Mouse (Mus musculus): Measurements from ENCODE around the gene Sgsm1.
"Not testable (repeated sequence)": the region's sequence is repeated elsewhere in the genome, so short reads cannot be mapped to it uniquely, and the experiment has no call there.

The Sgsm1 gene

DNA sequence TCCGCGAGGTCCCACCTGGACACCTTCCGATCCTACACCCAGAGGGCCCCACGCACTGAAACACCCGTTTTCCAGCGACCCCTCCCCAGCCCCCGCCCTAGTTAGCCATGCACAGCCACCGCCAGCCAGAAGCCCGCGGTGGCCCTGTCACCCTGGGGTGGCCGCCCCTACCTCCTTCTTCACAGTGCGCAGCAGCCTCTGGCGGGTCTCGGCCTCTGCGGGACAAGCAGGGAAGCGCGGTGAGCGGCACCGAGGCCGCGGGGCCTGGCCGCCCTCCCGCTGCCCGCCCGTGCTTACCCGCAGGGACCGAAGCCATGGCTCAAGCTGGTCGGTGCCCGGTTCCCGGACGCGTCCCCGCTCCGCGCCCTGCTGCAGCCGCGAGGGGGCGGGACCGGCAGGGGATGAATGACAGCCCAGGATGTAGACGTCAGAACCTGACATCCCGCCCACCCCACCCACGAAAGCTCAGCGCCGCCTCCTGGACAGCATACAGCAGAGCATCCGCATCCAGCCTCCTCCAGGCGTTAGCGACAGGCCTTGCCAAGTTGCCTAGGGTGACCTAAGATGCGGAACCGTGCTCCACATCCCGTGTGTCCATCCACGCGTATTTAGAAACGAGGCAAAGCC lies at the start of gene Sgsm1:
Sgsm1 (minus strand) TSS at position 410 of the 627 bp plus-strand sequence.
- CTCF ChIA-PET = no interaction called here

DNA sequence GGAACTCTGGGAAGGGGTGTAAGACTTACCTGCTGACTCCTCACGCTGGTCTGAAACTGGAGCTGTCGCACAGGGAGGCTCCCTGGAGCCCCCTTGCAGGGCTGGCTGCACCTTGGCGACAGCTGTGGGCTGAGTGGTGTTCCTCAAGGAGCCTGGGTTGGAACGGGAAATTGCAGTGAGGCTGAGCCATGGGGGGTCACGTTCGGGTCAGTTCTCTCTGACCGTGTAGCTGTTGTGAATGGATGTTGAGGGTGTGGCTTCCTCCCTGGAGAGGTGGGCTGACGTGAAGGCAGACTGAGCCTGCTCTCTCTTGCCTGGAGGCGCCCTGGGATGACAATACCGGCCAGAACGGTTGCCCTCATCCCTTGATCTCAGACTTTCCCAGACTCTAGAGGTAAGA lies 48.2 kb upstream of the Sgsm1 start:
- CTCF ChIA-PET = no interaction called here

DNA sequence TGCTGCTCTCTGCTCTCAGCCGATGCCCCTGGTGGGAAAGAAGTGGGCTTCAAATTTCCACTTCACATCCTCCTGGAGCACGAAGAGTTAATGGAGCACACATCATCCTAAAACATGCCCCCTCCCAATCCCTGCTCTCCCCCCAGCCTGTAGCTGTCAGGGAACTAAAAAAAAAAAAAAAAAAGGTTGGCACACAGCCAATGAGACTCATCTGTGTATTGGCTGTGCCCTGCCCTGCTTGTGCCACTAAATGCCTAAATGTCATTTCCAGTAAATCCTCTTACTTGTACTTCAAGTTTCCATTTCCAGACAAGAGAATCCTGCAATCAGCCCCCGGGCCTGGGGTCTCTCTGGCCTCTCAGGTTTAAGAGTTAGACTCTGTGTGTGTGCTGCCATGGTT lies 47.1 kb upstream of the Sgsm1 start:
- CTCF ChIA-PET = interaction anchor here (0.6 kb wide), 2 partner anchors 13 to 899 kb away, joined by 3 read pairs; no protein-coding TSS in a partner anchor

- CTCF ChIA-PET = interaction anchor here (0.6 kb wide), 1 partner anchor 13 kb away, joined by 3 read pairs; no protein-coding TSS in a partner anchor
Measured at GRCm38 (mm10) chr5:113357186-113357585, 46.6 kb upstream of the Sgsm1 start, which contains the start of gene Aym1. Gene Aym1 (plus strand): TSS chr5:113357294.

DNA sequence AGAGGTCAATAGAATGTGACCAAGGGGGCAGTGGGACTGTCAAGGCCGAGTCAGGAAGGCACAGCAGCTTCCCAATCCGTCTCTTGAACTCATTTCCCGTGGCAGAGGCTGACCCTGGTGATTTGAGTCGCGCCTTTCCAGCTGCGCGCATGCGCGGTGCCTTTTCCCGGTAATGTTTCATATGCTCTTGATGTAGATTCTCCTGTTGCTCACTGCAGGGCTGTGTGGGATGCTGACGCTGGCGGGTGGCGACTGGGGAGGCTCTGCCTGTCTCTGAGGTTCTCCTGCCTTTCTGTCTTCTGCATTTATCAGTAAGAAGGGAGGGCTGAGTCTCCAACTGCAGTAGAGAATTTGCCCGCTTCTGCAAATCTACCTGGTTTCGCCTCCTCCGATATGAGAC lies 43.7 kb upstream of the Sgsm1 start:
- CTCF ChIA-PET = no interaction called here

- CTCF ChIA-PET = no interaction called here
Measured at GRCm38 (mm10) chr5:113352636-113353035, 42.0 kb upstream of the Sgsm1 start.

GRCm38 (mm10) chr5:113351768-113352167 lies 41.2 kb upstream of the Sgsm1 start:
- CTCF ChIA-PET = no interaction called here

GRCm38 (mm10) chr5:113349810-113350209 lies 39.2 kb upstream of the Sgsm1 start:
- CTCF ChIA-PET = no interaction called here

DNA sequence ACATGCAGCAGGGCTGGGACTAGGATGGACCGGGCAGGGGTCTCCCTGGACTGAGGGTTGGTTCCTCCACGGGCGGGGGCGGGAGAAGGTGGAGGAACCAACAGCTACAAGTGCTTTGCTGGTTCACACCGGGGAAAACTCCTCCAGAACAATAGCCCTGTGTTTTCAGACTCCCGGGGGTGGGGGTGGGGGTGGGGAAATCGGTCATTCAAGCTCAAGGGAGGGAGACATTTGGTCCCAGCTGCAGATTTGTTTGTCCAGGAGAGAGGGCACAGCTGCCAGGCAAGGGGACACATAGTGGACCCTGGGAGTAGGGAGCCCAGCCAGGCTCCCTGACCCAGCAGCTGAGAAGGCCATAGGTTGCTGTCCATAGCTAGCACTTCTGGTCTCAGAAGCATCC lies 38.6 kb upstream of the Sgsm1 start:
- CTCF ChIA-PET = no interaction called here

DNA sequence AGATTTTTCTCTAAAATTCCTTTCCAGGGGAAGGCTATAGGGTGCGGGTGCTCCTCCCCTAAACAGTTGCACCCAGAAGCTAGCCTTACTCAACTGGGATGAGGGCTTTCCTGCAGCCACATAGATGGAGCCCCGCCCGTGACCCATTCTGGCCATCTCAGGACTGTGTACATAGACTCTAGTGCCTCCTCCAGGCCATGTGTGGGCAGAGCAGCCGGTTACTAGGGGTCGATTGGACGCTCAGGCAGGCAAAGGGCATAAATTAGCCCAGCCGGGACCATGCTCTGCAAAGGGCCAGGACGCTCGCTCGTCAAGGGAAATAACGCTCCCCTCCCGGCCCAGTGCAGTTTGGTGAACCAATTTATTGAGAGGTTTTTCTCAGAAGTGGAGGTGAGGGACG lies 38.0 kb upstream of the Sgsm1 start:
- CTCF ChIA-PET = no interaction called here

DNA sequence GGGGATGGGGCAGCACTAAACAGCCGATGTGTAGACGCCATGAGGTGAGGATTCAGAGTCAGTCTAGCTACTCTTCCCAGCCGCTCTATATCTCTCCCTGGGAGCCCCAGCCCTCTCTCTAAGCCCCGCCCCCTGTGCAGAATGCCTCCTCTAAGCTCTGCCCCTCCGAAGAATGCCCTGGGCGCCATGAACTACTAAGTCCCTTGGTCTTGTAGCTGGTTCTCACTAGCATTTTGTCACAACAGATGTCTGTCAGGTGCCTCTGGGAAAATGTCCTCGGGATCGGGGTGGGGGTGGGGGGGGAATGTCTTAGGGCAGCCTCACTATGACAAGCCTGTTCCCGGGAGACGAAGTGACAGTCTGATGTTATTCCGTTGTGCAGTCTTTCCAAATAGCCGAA lies 37.0 kb upstream of the Sgsm1 start:
- CTCF ChIA-PET = no interaction called here

- CTCF ChIA-PET = not testable (repeated sequence)
Measured at GRCm38 (mm10) chr5:113346651-113347050, 36.1 kb upstream of the Sgsm1 start.

DNA sequence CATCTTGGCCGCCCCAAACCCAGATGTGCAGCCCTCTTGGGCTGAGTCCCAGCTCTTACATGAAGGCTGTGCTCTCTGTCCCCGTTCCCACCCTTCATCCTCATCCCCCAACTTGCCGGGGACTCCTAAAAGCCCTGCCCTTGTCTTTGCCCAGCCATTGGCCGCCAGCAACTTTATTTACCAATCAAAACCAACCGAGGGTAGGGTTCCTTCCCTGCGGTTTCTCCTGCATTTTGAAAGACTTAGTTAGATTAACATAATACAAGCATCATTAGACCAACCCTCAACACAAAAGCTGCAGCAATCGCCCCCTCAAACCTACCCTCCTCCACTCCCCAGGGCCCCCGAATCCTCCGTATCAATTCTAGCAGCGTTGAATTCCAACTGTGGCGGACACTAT lies 35.2 kb upstream of the Sgsm1 start:
- CTCF ChIA-PET = interaction anchor here (0.6 kb wide), 1 partner anchor 1940 kb away, joined by 3 read pairs; no protein-coding TSS in a partner anchor

- CTCF ChIA-PET = no interaction called here
Measured at GRCm38 (mm10) chr5:113344635-113345386, 34.2 kb upstream of the Sgsm1 start.

DNA sequence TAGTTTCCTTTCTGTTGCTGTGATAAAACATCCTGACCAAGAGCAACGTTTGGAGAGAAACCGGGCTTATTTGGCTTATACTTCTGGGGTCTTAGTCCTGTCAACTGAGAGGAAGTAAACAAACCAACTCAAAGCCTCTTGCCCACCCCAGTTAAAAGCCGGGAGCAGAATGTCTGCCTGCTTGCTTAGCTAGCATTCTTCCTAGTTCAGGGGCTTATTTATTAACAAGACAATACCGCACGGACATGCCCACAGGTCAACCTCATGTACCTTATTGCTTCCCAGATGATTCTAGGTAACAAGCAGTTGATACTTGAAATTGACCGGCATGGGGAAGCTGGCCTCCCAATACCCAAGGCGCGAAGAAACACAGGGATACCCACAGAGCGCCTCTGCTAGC lies 25.7 kb upstream of the Sgsm1 start:
- CTCF ChIA-PET = no interaction called here

DNA sequence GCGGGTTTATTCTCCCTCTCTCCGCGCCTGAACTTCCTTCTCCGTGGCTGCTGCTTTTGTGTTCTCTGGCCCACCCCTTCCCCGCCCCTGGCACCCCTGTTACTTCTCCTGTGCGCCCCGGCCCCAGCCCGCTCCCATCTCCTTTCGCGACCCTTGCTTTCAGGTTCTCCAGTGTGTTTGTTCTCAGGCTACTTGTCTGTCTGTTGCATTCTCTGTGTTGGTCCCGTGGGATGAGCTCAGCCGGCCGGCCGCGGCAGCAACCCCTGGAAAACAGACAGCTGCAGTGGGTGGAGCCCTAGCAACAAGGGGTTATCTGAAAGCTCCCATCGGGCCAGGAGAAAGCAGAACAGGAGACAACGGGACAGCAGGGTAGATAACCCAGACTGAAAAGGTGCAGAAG lies 25.1 kb upstream of the Sgsm1 start:
- CTCF ChIA-PET = no interaction called here

DNA sequence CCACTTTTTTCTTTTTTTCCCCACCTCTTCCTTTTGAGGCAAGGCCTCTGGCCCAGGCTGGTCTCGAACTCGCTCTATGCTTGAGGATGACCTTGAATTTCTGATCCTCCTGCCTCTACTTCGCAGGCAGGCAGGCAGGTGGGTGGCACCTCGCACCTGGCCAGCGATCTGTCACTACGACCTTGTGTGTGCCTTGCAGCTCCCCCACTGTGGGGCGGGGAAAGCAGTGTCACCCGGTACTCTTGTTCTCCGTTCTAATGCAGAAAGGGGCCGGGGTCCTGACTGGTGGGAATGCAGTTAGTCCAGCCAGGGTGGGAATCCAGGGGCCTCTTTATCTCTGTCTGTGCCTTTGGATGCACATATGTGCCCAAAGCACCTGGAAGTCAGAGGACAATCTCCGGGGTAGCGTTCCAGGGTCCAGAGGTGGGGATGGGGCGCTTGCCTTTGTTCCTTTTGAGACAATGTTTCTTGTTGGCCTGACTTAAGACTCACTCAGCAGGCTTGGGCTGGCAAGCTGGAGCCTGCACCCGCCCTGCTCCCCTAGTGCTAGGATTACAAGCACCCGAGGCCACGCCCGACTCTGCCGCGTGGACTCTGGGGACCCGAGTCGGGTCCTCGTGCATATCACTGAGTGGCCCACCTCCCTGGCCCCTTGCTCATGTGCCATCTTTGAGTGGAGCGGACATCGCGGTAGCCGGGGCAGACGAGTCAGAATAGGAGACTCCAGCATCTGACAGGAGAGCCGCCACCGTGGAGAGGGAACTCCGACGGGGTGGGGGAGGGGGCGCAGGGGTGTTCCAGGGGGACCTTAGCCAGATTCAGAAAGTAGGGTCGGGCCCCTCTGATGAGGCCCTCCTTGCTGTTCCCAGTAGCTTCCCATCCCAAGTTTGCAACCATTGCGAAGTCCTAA lies 24.3 kb upstream of the Sgsm1 start:
- CTCF ChIA-PET = no interaction called here

DNA sequence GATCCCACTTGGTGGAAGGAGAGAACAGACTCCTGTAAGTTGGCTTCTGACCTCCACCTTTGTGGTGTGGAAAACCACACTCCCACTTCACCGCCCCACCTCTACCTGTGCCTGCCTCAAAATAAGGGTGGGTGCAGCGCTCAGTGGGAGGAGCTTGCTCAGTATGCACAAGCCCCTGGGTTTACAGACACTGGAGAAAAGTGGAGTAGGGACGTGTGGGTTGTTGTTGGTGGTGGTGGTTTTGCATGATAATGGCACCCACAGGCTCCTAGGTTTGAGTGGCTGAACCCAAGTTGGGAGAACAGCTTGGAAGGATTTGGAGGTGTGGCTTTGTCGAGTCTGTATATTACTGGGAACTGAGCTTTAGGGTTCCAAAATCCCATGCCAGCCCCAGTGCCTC lies 22.3 kb upstream of the Sgsm1 start:
- CTCF ChIA-PET = no interaction called here

DNA sequence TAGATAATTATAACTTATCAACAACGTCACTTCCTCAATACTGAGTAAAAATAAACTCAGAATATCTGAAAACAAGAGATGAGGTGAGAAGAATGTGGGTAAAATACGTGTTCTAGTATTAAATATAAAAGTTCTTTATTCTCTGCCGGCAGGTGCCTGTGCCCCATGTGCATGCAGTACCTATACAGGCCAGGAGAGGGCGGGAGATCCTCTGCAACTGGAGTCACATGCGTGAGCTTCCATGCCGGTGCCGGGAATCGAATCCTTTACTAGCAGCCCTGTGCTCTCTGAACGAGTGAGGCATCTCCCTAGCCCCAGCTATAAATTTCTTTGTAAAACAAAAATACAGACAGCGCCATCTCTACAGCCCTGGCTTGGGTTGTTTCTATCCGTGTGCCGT lies 21.7 kb upstream of the Sgsm1 start:
- CTCF ChIA-PET = no interaction called here

GRCm38 (mm10) chr5:113330202-113330601 lies 19.6 kb upstream of the Sgsm1 start:
- CTCF ChIA-PET = no interaction called here

- CTCF ChIA-PET = no interaction called here
Measured at GRCm38 (mm10) chr5:113329463-113329862, 18.9 kb upstream of the Sgsm1 start.

GRCm38 (mm10) chr5:113323784-113324638 lies 13.4 kb upstream of the Sgsm1 start:
- CTCF ChIA-PET = no interaction called here
